Mouse (Mus musculus) myocyte (in vitro differentiated cells): ENCODE results near the gene Ugt1a2. TPM values are rescaled to one million over a fixed set of nuclear protein-coding genes. Genes with fewer than 3 reads are reported as not detected.

Experiments used
- H3K27me3 ChIP-seq: one replicate; pipeline ENCODE4 v1.6.1; 2011; ENCODE audit not compliant: control insufficient read depth, insufficient read depth, insufficient read length
- H3K36me3 ChIP-seq: one replicate; pipeline ENCODE4 v1.6.1; 2011; ENCODE audit not compliant: control insufficient read depth, insufficient read depth
- H3K4me2 ChIP-seq: one replicate; pipeline ENCODE4 v1.6.1; 2011; ENCODE audit warnings: low read depth, control low read depth
- H3K4me3 ChIP-seq: one replicate; pipeline ENCODE4 v1.5.1; 2011; ENCODE audit warnings: mild to moderate bottlenecking, control low read depth, moderate library complexity
- H3K79me2 ChIP-seq: one replicate; pipeline ENCODE4 v1.6.1; 2011; ENCODE audit not compliant: control insufficient read depth, insufficient read depth
- H3ac ChIP-seq: one replicate; pipeline ENCODE4 v1.6.1; 2011; ENCODE audit not compliant: control insufficient read depth, insufficient read length
- CEBPB ChIP-seq: IDR thresholded peaks from 2 replicates; pipeline ENCODE4 v1.6.1; 2011; ENCODE audit warnings: mild to moderate bottlenecking, moderate library complexity; ENCODE audit not compliant: poor library complexity, insufficient read depth, severe bottlenecking
- E2F4 ChIP-seq: IDR thresholded peaks from one replicate; pipeline ENCODE4 v1.6.1; 2011; ENCODE audit warnings: mild to moderate bottlenecking, control low read depth, moderate library complexity; ENCODE audit not compliant: insufficient read depth
- MAX ChIP-seq: IDR thresholded peaks from one replicate; pipeline ENCODE4 v1.6.1; 2011; ENCODE audit warnings: low read depth, mild to moderate bottlenecking, control low read depth
- MYOD1 ChIP-seq, 3 experiments: IDR thresholded peaks; one replicate each; pipeline ENCODE4 v1.6.1; 2011; ENCODE audit warnings: control low read depth in 2 of 3, low read depth in 2 of 3, mild to moderate bottlenecking in 2 of 3, moderate library complexity in 1 of 3; ENCODE audit not compliant: insufficient read length in 2 of 3, control insufficient read depth in 1 of 3
- MYOG ChIP-seq, 3 experiments: IDR thresholded peaks; one replicate each; pipeline ENCODE4 v1.6.1; 2011; ENCODE audit warnings: control low read depth in 2 of 3, low read depth in 2 of 3, mild to moderate bottlenecking in 2 of 3; ENCODE audit not compliant: insufficient read length in 2 of 3, control insufficient read depth in 1 of 3, insufficient read depth in 1 of 3
- POLR2A ChIP-seq: IDR thresholded peaks from one replicate; pipeline ENCODE4 v1.6.1; 2011; ENCODE audit warnings: low read depth, mild to moderate bottlenecking, control low read depth, moderate library complexity; ENCODE audit not compliant: insufficient read length
- POLR2AphosphoS2 ChIP-seq: IDR thresholded peaks from one replicate; pipeline ENCODE4 v1.6.1; 2011; ENCODE audit warnings: low read depth, control low read depth; ENCODE audit not compliant: insufficient read length
- REST ChIP-seq: IDR thresholded peaks from one replicate; pipeline ENCODE4 v1.6.1; 2011; ENCODE audit warnings: mild to moderate bottlenecking, control low read depth, moderate library complexity; ENCODE audit not compliant: insufficient read depth, insufficient read length
- SRF ChIP-seq: IDR thresholded peaks from one replicate; pipeline ENCODE4 v1.6.1; 2011; ENCODE audit warnings: low read depth; ENCODE audit not compliant: control insufficient read depth, insufficient read length
- TCF12 ChIP-seq: IDR thresholded peaks from one replicate; pipeline ENCODE4 v1.6.1; 2011; ENCODE audit warnings: mild to moderate bottlenecking, control low read depth; ENCODE audit not compliant: poor library complexity, insufficient read depth, severe bottlenecking
- TCF3 ChIP-seq: IDR thresholded peaks from one replicate; pipeline ENCODE4 v1.6.1; 2011; ENCODE audit warnings: low read depth, control low read depth; ENCODE audit not compliant: insufficient read length
- USF1 ChIP-seq: IDR thresholded peaks from one replicate; pipeline ENCODE4 v1.6.1; 2011; ENCODE audit warnings: low read depth, mild to moderate bottlenecking, control low read depth, moderate library complexity
- polyA plus RNA-seq: library from polyadenylated mRNA; unstranded; fragments of >200 nt; fragmentation: generic; extraction: Trizol; gene quantifications from one replicate; pipeline ENCODE4 v1.2.1, GENCODE M21; 2012; ENCODE audit warnings: missing spikeins

The Ugt1a2 gene
- polyA plus RNA-seq, 1 experiment: 0.05 TPM

GRCm38 (mm10) chr1:88247660-88248059, 47.3 kb downstream of the Ugt1a2 start:
- Histone ChIP-seq H3K27me3 (peaks cover 12% of the 10 kb centered on the region), H3K36me3 (no peaks in the 10 kb centered on the region), H3K79me2 (no peaks in the 10 kb centered on the region), H3K4me3 (no peak overlapping the region), H3K4me2 (no peak overlapping the region), H3ac (no peak overlapping the region)
- no peak for TF ChIP-seq MYOG (IDR thresholded peaks at IDR 0.05; ENCODE audit: control insufficient read depth in 1 of 3, insufficient read depth in 1 of 3, insufficient read length in 2 of 3, low read depth in 2 of 3)
- no peak for TF ChIP-seq SRF
- TF ChIP-seq POLR2AphosphoS2: no peak
- TF ChIP-seq MYOD1 (IDR thresholded peaks at IDR 0.05; ENCODE audit: control insufficient read depth in 1 of 3, insufficient read length in 2 of 3, low read depth in 2 of 3): no peak
- no peak for TF ChIP-seq TCF3
- TF ChIP-seq E2F4: no peak
- no peak for TF ChIP-seq CEBPB

GRCm38 (mm10) chr1:88248658-88249057, 48.3 kb downstream of the Ugt1a2 start:
- no peak overlapping the region for H3K4me3 ChIP-seq
- H3K27me3 ChIP-seq: peaks cover 8% of the 10 kb centered on the region
- no peaks in the 10 kb centered on the region for H3K79me2 ChIP-seq
- no peak overlapping the region for H3K4me2 ChIP-seq
- H3ac ChIP-seq: no peak overlapping the region
- TF ChIP-seq TCF12: no peak
- no peaks in the 10 kb centered on the region for H3K36me3 ChIP-seq

GRCm38 (mm10) chr1:88249596-88249995, 49.2 kb downstream of the Ugt1a2 start:
- Histone ChIP-seq H3K4me2 (no peak overlapping the region), H3K79me2 (no peaks in the 10 kb centered on the region), H3K4me3 (no peak overlapping the region), H3K36me3 (no peaks in the 10 kb centered on the region), H3ac (no peak overlapping the region), H3K27me3 (peaks cover 8% of the 10 kb centered on the region)
- TF ChIP-seq MYOD1 (IDR thresholded peaks at IDR 0.05; ENCODE audit: control insufficient read depth in 1 of 3, insufficient read length in 2 of 3, low read depth in 2 of 3): no peak
- TF ChIP-seq REST: no peak
- no peak for TF ChIP-seq MYOG (IDR thresholded peaks at IDR 0.05; ENCODE audit: control insufficient read depth in 1 of 3, insufficient read depth in 1 of 3, insufficient read length in 2 of 3, low read depth in 2 of 3)
- TF ChIP-seq POLR2A: no peak
- TF ChIP-seq TCF12: no peak
- no peak for TF ChIP-seq CEBPB
- TF ChIP-seq POLR2AphosphoS2: no peak
- no peak for TF ChIP-seq SRF
- no peak for TF ChIP-seq USF1
- TF ChIP-seq MAX: no peak
- no peak for TF ChIP-seq E2F4
- no peak for TF ChIP-seq TCF3

GRCm38 (mm10) chr1:88250023-88250422, 49.6 kb downstream of the Ugt1a2 start:
- Histone ChIP-seq H3ac (no peak overlapping the region), H3K27me3 (peaks cover 8% of the 10 kb centered on the region), H3K36me3 (no peaks in the 10 kb centered on the region), H3K4me3 (no peak overlapping the region), H3K4me2 (no peak overlapping the region), H3K79me2 (no peaks in the 10 kb centered on the region)
- no peak for TF ChIP-seq REST
- no peak for TF ChIP-seq POLR2AphosphoS2
- TF ChIP-seq MAX: no peak
- no peak for TF ChIP-seq POLR2A
- TF ChIP-seq E2F4: no peak
- TF ChIP-seq SRF: no peak
- no peak for TF ChIP-seq CEBPB

- H3K27me3 ChIP-seq: peaks cover 8% of the 10 kb centered on the region
- H3ac ChIP-seq: no peak overlapping the region
- no peak overlapping the region for H3K4me3 ChIP-seq
- no peak overlapping the region for H3K4me2 ChIP-seq
- no peaks in the 10 kb centered on the region for H3K36me3 ChIP-seq
- H3K79me2 ChIP-seq: no peaks in the 10 kb centered on the region
- TF ChIP-seq REST (no peak), TCF3 (no peak), MAX (no peak), USF1 (no peak), E2F4 (no peak), MYOD1 (IDR thresholded peaks at IDR 0.05; ENCODE audit: control insufficient read depth in 1 of 3, insufficient read length in 2 of 3, low read depth in 2 of 3) (no peak), SRF (no peak), TCF12 (no peak), MYOG (IDR thresholded peaks at IDR 0.05; ENCODE audit: control insufficient read depth in 1 of 3, insufficient read depth in 1 of 3, insufficient read length in 2 of 3, low read depth in 2 of 3) (no peak)
Measured at GRCm38 (mm10) chr1:88253106-88253505, 52.7 kb downstream of the Ugt1a2 start.
